Mouse (Mus musculus) MEL (cell line): ENCODE measurements at regions not wholly inside any gene's neighbourhood (a gene's known extent, or its start where the extent isn't known, plus 50 kb on each side); places are given as distances from the start of the nearest gene placed in this dataset.

Experiments
- MAFK ChIP-seq: IDR thresholded peaks from 2 replicates; pipeline ENCODE4 v1.6.1; 2011; ENCODE audit warnings: low read depth, mild to moderate bottlenecking, low read length, improper control_type of control experiment, borderline replicate concordance
- MYC ChIP-seq: IDR thresholded peaks from 2 replicates; pipeline ENCODE4 v1.6.1; 2011; ENCODE audit warnings: low read depth, mild to moderate bottlenecking, low read length, improper control_type of control experiment, moderate library complexity

DNA sequence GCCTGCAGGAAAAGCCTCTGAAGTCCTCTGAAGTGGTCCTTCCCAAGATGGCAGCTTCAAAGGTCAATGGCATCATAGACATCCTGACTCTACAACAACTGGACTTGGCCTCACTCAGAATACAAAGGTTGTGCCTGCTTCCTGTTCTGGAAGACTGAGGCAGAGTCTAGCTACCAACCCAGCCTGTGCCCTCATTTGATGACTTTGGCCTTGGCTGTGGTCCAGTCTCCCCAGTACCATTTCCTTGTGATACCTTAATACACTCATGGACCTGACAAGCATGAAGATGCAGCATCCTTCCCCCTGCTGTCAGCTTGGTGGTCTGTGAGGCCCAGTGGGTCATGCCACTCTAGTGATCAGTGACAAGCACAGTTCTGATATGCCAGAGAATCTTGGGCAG, 130.6 kb downstream of the Gm4791 start:
- TF ChIP-seq MAFK (no peak), MYC (no peak)
